In genomic region chr2:51637681-51638080, GRCm38 (mm10) we compare ENCODE assay signal across 27 mouse cellular contexts. TPM values are rescaled to one million over a fixed set of nuclear protein-coding genes. Genes with fewer than 3 reads are reported as not detected.
DNase-seq lines count a peak whose midpoint lies in the region; ATAC-seq and TF ChIP-seq lines count a peak whose summit lies in the region.
"Had no signal": no experiment of that assay in that cellular context is flagged by ENCODE, and none has a peak within 500 bp of the region (broad histone marks: within the 10 kb centered on the region; RNA-seq: fewer than 3 reads in every experiment).

No protein-coding gene starts in this region.

- ATAC-seq in cerebellum, adult (ENCODE audit: insufficient number of reproducible peaks, low FRiP score, low TSS enrichment), result 0 out of 2 replicates have a peak, but pooled peaks have one; percentile 26
- peak; percentile 97 for ATAC-seq in common myeloid progenitor, adult 5-6 weeks (replicated peaks; ENCODE audit: low read depth, poor library complexity, severe bottlenecking)
- peak; percentile 98 for ATAC-seq in megakaryocyte progenitor cell, adult 5-6 weeks (replicated peaks; ENCODE audit: poor library complexity)
- ATAC-seq: CD4-positive, CD25-positive, alpha-beta regulatory T cell, adult 4 months; forebrain, embryonic 13.5 days; forebrain, postnatal 0 days; hindbrain, postnatal 0 days had no signal

- no peaks in the 10 kb centered on the region for H3K36me3 ChIP-seq in testis, adult 2 months (ENCODE audit: control insufficient read depth, insufficient read depth, low read length)
- H3K36me3 ChIP-seq: heart, embryonic 10.5 days; hindbrain, embryonic 13.5 days had no signal

- no peak for TF ChIP-seq POLR2A in testis, adult 2 months (IDR thresholded peaks at IDR 0.05; ENCODE audit: control insufficient read depth, low read depth, low read length)

- H3K27ac ChIP-seq in testis, adult 2 months (ENCODE audit: control insufficient read depth, insufficient read depth, low read depth, low read length), result no peak overlapping the region
- H3K27ac ChIP-seq: forebrain, embryonic 13.5 days; heart, embryonic 10.5 days; hindbrain, embryonic 13.5 days; hindbrain, postnatal 0 days had no signal

- no peaks in the 10 kb centered on the region for H3K27me3 ChIP-seq in testis, adult 2 months (ENCODE audit: control insufficient read depth, insufficient read depth, low read length)
- H3K27me3 ChIP-seq: forebrain, embryonic 13.5 days; hindbrain, embryonic 13.5 days had no signal

- TF ChIP-seq CTCF in testis, adult 2 months (IDR thresholded peaks at IDR 0.05; ENCODE audit: control insufficient read depth, insufficient read depth, insufficient replicate concordance, low read depth, low read length), result no peak

- peaks cover 3% of the 10 kb centered on the region for H3K4me1 ChIP-seq in testis, adult 2 months (ENCODE audit: control insufficient read depth, insufficient read depth, low read length)
- H3K4me1 ChIP-seq: forebrain, embryonic 13.5 days; heart, embryonic 10.5 days; hindbrain, embryonic 13.5 days had no signal

- DNase-seq in cerebellum, postnatal 36 days, result no peak
- no peak for DNase-seq in testis, postnatal 10 days (ENCODE audit: low spot score)
- DNase-seq in spleen, postnatal 4 days (ENCODE audit: low spot score in 2 of 2), result no peak
- DNase-seq in heart, adult 9 months (ENCODE audit: low spot score in 2 of 2), result no peak
- DNase-seq: adrenal gland, postnatal 14 days; cerebellum, adult 11 months; cerebellum, adult 8-10 months; cerebellum, postnatal 14 days; forebrain, postnatal 0 days; gastrocnemius, postnatal 14 days; heart, adult 11 months; heart, postnatal 10 days; heart, postnatal 4 days had no signal

- H3K4me3 ChIP-seq in testis, adult 2 months (ENCODE audit: control insufficient read depth, low read depth, low read length), result peak overlapping the region; percentile 45
- H3K4me3 ChIP-seq: forebrain, embryonic 13.5 days; heart, embryonic 10.5 days; hindbrain, embryonic 13.5 days had no signal

RNA-seq across cellular contexts. Expression of gene Tas2r134, which starts 10.4 kb away (rescaled TPM):
- not detected in 2 replicates for polyA plus RNA-seq in testis, adult 2 months (2012; rRNA removed)
- total RNA-seq in common myeloid progenitor, adult 5-6 weeks (2017), result not detected in 2 replicates
- not detected in 2 replicates for total RNA-seq in megakaryocyte progenitor cell, adult 5-6 weeks (2015)
- not detected in 2 replicates for total RNA-seq in megakaryocyte progenitor cell, adult 5-6 weeks (2017)
- total RNA-seq: adrenal gland, adult 18-20 months; adrenal gland, postnatal 14 days; forebrain, postnatal 0 days; gastrocnemius, adult 18-20 months; gastrocnemius, postnatal 14 days; heart, postnatal 10 days; heart, postnatal 4 days; hindbrain, postnatal 0 days; MEL had no signal
- polyA plus RNA-seq: CD4-positive, CD25-positive, alpha-beta regulatory T cell, adult 4 months; embryonic facial prominence, embryonic 14.5 days; forebrain, embryonic 13.5 days; forebrain, postnatal 0 days; heart, embryonic 10.5 days; heart, embryonic 14.5 days; hindbrain, embryonic 13.5 days; hindbrain, postnatal 0 days had no signal

Comparison
In these comparisons a context has a peak if more than half of its experiments do, and no peak if none do; other contexts are left out.
1. ATAC-seq: peak in every context shown above with its lines; median percentile 98 in megakaryocyte progenitor cell, adult 5-6 weeks; 97 in common myeloid progenitor, adult 5-6 weeks; 26 in cerebellum, adult.